Mouse (Mus musculus) limb, embryonic 10.5 days (tissue): ENCODE results near the gene Etnk1. TPM values are rescaled to one million over a fixed set of nuclear protein-coding genes. Genes with fewer than 3 reads are reported as not detected.

Source experiments
- DNase-seq: peaks from one replicate; pipeline ENCODE4 v3.0.0-alpha.2; 2017; ENCODE audit warnings: low spot score
- H3K27ac ChIP-seq: fragments of 300-500 bp; sonication (generic); 2 replicates; pipeline ENCODE4 v1.5.1; 2016; ENCODE audit warnings: mild to moderate bottlenecking
- H3K27me3 ChIP-seq: fragments of 300-500 bp; sonication (generic); 2 replicates; pipeline ENCODE4 v1.6.1; 2016; ENCODE audit warnings: low read depth, mild to moderate bottlenecking; ENCODE audit not compliant: poor library complexity, severe bottlenecking
- H3K36me3 ChIP-seq: fragments of 300-500 bp; sonication (generic); 2 replicates; pipeline ENCODE4 v1.6.1; 2016; ENCODE audit warnings: mild to moderate bottlenecking, moderate library complexity
- H3K4me1 ChIP-seq: fragments of 300-500 bp; sonication (generic); 2 replicates; pipeline ENCODE4 v1.6.1; 2016
- H3K4me3 ChIP-seq: fragments of 300-500 bp; sonication (generic); 2 replicates; pipeline ENCODE4 v1.5.1; 2016; ENCODE audit warnings: mild to moderate bottlenecking, moderate library complexity
- H3K9me3 ChIP-seq: fragments of 300-500 bp; sonication (generic); replicated peaks from 2 replicates; pipeline ENCODE4 v1.6.1; 2016; ENCODE audit warnings: mild to moderate bottlenecking
- WGBS: fragments of 180-500 bp; shearing (Covaris S2); methylation state at CpG from one replicate; pipeline ENCODE4 v1.1.7; 2016; 5-methylcytosine and 5-hydroxymethylcytosine counted together
- polyA plus RNA-seq: library from polyadenylated mRNA; unstranded; fragments of >200 nt; fragmentation: Nextera tagmentation; extraction: Ambion mirVana; gene quantifications from 2 replicates; pipeline ENCODE4 v1.2.1, GENCODE M21; 2016

Gene Etnk1
- 20.9 and 21.2 TPM in 2 replicates for polyA plus RNA-seq

- Histone ChIP-seq H3K4me3 (peak within 1 kb of the TSS; percentile 86), H3K27me3 (no peaks in the 10 kb centered on the region), H3K36me3 (peaks cover 9% of the 10 kb centered on the region), H3K4me1 (peaks cover 55% of the 10 kb centered on the region), H3K27ac (peak within 1 kb of the TSS; percentile 98), H3K9me3 (no peaks in the 10 kb centered on the region)
- WGBS = under 1% methylated on average over 81 of the region's 81 CpGs
- DNase-seq = peak; percentile 92
These were observed at the start of gene Etnk1 for GRCm38 (mm10) chr6:143166452-143167357. TSS of gene Etnk1 (plus strand) at chr6:143167221.

- H3K4me1 ChIP-seq = peaks cover 10% of the 10 kb centered on the region
- 91% methylated on average over 6 of the region's 6 CpGs for WGBS
- DNase-seq = no peak
- no peaks in the 10 kb centered on the region for H3K36me3 ChIP-seq
- H3K27ac ChIP-seq = no peak overlapping the region
- H3K9me3 ChIP-seq = no peaks in the 10 kb centered on the region
- no peaks in the 10 kb centered on the region for H3K27me3 ChIP-seq
- no peak overlapping the region for H3K4me3 ChIP-seq
These were observed 47.7 kb upstream of the Etnk1 start for GRCm38 (mm10) chr6:143119325-143119724.

GRCm38 (mm10) chr6:143125721-143126120 is 41.3 kb upstream of the Etnk1 start:
- no peaks in the 10 kb centered on the region for H3K4me1 ChIP-seq
- no peaks in the 10 kb centered on the region for H3K36me3 ChIP-seq
- no peak overlapping the region for H3K4me3 ChIP-seq
- H3K27me3 ChIP-seq = no peaks in the 10 kb centered on the region
- H3K9me3 ChIP-seq = no peaks in the 10 kb centered on the region
- DNase-seq = no peak
- H3K27ac ChIP-seq = no peak overlapping the region

- Histone ChIP-seq H3K4me1 (no peaks in the 10 kb centered on the region), H3K4me3 (no peak overlapping the region), H3K36me3 (no peaks in the 10 kb centered on the region), H3K27me3 (no peaks in the 10 kb centered on the region), H3K27ac (no peak overlapping the region), H3K9me3 (no peaks in the 10 kb centered on the region)
- no peak for DNase-seq
- WGBS = 90% methylated on average over 7 of the region's 7 CpGs
These were observed 37.6 kb upstream of the Etnk1 start for GRCm38 (mm10) chr6:143129466-143129865.

GRCm38 (mm10) chr6:143129952-143130351 is 37.1 kb upstream of the Etnk1 start:
- H3K27me3 ChIP-seq = no peaks in the 10 kb centered on the region
- no peak overlapping the region for H3K4me3 ChIP-seq
- DNase-seq = no peak
- no peaks in the 10 kb centered on the region for H3K4me1 ChIP-seq
- no peaks in the 10 kb centered on the region for H3K9me3 ChIP-seq
- H3K27ac ChIP-seq = no peak overlapping the region
- H3K36me3 ChIP-seq = no peaks in the 10 kb centered on the region
- 79% methylated on average over 3 of the region's 3 CpGs for WGBS

GRCm38 (mm10) chr6:143130411-143130810 is 36.6 kb upstream of the Etnk1 start:
- H3K4me1 ChIP-seq = no peaks in the 10 kb centered on the region
- no peak for DNase-seq
- WGBS = 87% methylated on average over 4 of the region's 4 CpGs
- H3K27me3 ChIP-seq = no peaks in the 10 kb centered on the region
- no peak overlapping the region for H3K4me3 ChIP-seq
- H3K36me3 ChIP-seq = no peaks in the 10 kb centered on the region
- no peaks in the 10 kb centered on the region for H3K9me3 ChIP-seq
- no peak overlapping the region for H3K27ac ChIP-seq

- H3K27ac ChIP-seq = no peak overlapping the region
- H3K4me3 ChIP-seq = no peak overlapping the region
- WGBS = 87% methylated on average over 6 of the region's 6 CpGs
- no peaks in the 10 kb centered on the region for H3K36me3 ChIP-seq
- no peaks in the 10 kb centered on the region; the same call in 1 of the 2 replicates for H3K4me1 ChIP-seq
- no peak for DNase-seq
- no peaks in the 10 kb centered on the region for H3K27me3 ChIP-seq
- no peaks in the 10 kb centered on the region for H3K9me3 ChIP-seq
These were observed 34.9 kb upstream of the Etnk1 start for GRCm38 (mm10) chr6:143131895-143132652.

GRCm38 (mm10) chr6:143133150-143133549 is 33.9 kb upstream of the Etnk1 start:
- no peak for DNase-seq
- H3K4me1 ChIP-seq = peaks cover 4% of the 10 kb centered on the region
- no peaks in the 10 kb centered on the region for H3K27me3 ChIP-seq
- no peaks in the 10 kb centered on the region for H3K36me3 ChIP-seq
- WGBS = 93% methylated on average over 2 of the region's 2 CpGs
- no peaks in the 10 kb centered on the region for H3K9me3 ChIP-seq
- H3K27ac ChIP-seq = no peak overlapping the region
- no peak overlapping the region for H3K4me3 ChIP-seq

GRCm38 (mm10) chr6:143135097-143135496 is 31.9 kb upstream of the Etnk1 start:
- Histone ChIP-seq H3K4me3 (no peak overlapping the region), H3K36me3 (no peaks in the 10 kb centered on the region), H3K4me1 (peaks cover 4% of the 10 kb centered on the region), H3K9me3 (no peaks in the 10 kb centered on the region), H3K27me3 (no peaks in the 10 kb centered on the region), H3K27ac (no peak overlapping the region)
- 91% methylated on average over 13 of the region's 13 CpGs for WGBS
- DNase-seq = no peak

- WGBS = 97% methylated on average over 7 of the region's 7 CpGs
- H3K27ac ChIP-seq = no peak overlapping the region
- peak; percentile 18 for DNase-seq
These were observed 30.3 kb upstream of the Etnk1 start for GRCm38 (mm10) chr6:143136688-143137087.

GRCm38 (mm10) chr6:143137341-143137740 is 29.7 kb upstream of the Etnk1 start:
- DNase-seq = peak; percentile 20
- Histone ChIP-seq H3K27me3 (no peaks in the 10 kb centered on the region), H3K36me3 (no peaks in the 10 kb centered on the region), H3K4me3 (no peak overlapping the region), H3K27ac (no peak overlapping the region), H3K4me1 (peaks cover 4% of the 10 kb centered on the region), H3K9me3 (no peaks in the 10 kb centered on the region)
- WGBS = 77% methylated on average over 5 of the region's 5 CpGs

More at GRCm38 (mm10) chr6:143136688-143137087, 30.3 kb upstream of the Etnk1 start:
- no peak overlapping the region for H3K4me3 ChIP-seq
- H3K36me3 ChIP-seq = no peaks in the 10 kb centered on the region
- no peaks in the 10 kb centered on the region for H3K27me3 ChIP-seq
- H3K9me3 ChIP-seq = no peaks in the 10 kb centered on the region
- H3K4me1 ChIP-seq = peaks cover 4% of the 10 kb centered on the region

GRCm38 (mm10) chr6:143139417-143139816 is 27.6 kb upstream of the Etnk1 start:
- H3K4me1 ChIP-seq = peaks cover 12% of the 10 kb centered on the region
- 85% methylated on average over 2 of the region's 2 CpGs for WGBS
- H3K27ac ChIP-seq = no peak overlapping the region

GRCm38 (mm10) chr6:143140884-143141283 is 26.1 kb upstream of the Etnk1 start:
- DNase-seq = peak; percentile 25
- Histone ChIP-seq H3K4me3 (no peak overlapping the region), H3K27ac (no peak overlapping the region), H3K4me1 (peaks cover 12% of the 10 kb centered on the region), H3K36me3 (no peaks in the 10 kb centered on the region), H3K27me3 (no peaks in the 10 kb centered on the region), H3K9me3 (no peaks in the 10 kb centered on the region)
- WGBS = 91% methylated on average over 9 of the region's 9 CpGs

More at GRCm38 (mm10) chr6:143139417-143139816, 27.6 kb upstream of the Etnk1 start:
- Histone ChIP-seq H3K9me3 (no peaks in the 10 kb centered on the region), H3K36me3 (no peaks in the 10 kb centered on the region), H3K4me3 (no peak overlapping the region), H3K27me3 (no peaks in the 10 kb centered on the region)
- DNase-seq = peak; percentile 17
